28 mouse cellular contexts compared by ENCODE assay signal in the genomic region with DNA sequence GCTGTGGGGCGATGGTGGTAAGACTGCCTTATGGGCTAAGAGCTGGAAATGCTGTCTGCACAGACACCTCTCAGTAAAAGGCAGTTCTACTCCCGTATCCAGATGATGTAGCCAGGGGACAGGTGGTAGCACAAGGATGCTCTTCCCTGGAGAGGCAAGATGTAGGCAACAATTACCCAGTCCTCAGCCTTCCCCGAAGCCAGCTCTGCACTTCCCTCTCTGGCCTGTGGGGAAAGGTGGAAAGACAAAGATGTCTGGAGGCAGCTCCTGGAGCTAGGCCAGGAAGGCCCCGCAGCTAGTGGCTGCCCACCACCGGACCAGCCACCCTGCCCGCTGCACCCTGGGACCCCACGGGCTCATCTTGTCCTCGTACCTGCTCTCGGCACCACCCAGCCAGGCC.
DNase-seq lines count a peak whose midpoint lies in the region; ATAC-seq and TF ChIP-seq lines count a peak whose summit lies in the region.
"Had no signal": no experiment of that assay in that cellular context is flagged by ENCODE, and none has a peak within 500 bp of the region (broad histone marks: within the 10 kb centered on the region; RNA-seq: fewer than 3 reads in every experiment).

No protein-coding gene starts in this region.

- H3K27ac ChIP-seq in left cerebral cortex, adult 2 months: no peak overlapping the region; the same call in 1 of the 2 replicates
- no peak overlapping the region for H3K27ac ChIP-seq in ES-E14 (ENCODE audit: insufficient read depth, low read depth, low read length, poor library complexity, severe bottlenecking)
- H3K27ac ChIP-seq: heart, embryonic 13.5 days; hindbrain, embryonic 15.5 days; limb, embryonic 10.5 days; limb, embryonic 15.5 days; liver, embryonic 13.5 days had no signal

- peak; percentile 36 for TF ChIP-seq CTCF in left cerebral cortex, adult 2 months (IDR thresholded peaks at IDR 0.05)

- no peak overlapping the region for H3K4me3 ChIP-seq in left cerebral cortex, adult 2 months
- 0 out of 4 replicates have a peak overlapping the region, but pooled peaks of 1 of the 2 experiments have one; percentile 14 for H3K4me3 ChIP-seq in ES-E14 (ENCODE audit: insufficient read depth in 1 of 2, low read depth in 1 of 2, low read length in 2 of 2, poor library complexity in 1 of 2, severe bottlenecking in 1 of 2)
- H3K4me3 ChIP-seq: heart, embryonic 13.5 days; hindbrain, embryonic 15.5 days; limb, embryonic 10.5 days; limb, embryonic 15.5 days; liver, embryonic 13.5 days had no signal

- no peak for DNase-seq in frontal cortex, adult 2 months (ENCODE audit: extremely low spot score in 1 of 2, low spot score in 1 of 2)
- DNase-seq in left cerebral cortex, adult 2 months (ENCODE audit: extremely low spot score in 1 of 2, low spot score in 2 of 2): no peak
- no peak for DNase-seq in left cerebral cortex, postnatal 25 days (ENCODE audit: low spot score in 2 of 2)
- DNase-seq in ES-E14 (ENCODE audit: low read depth, low spot score): peak; percentile 15
- DNase-seq in brain, adult 2 months (ENCODE audit: low read depth, low spot score): peak; percentile 49
- DNase-seq in cerebellum, adult 9-11 months: no peak
- DNase-seq: adrenal gland, adult 2 months; adrenal gland, postnatal 36 days; cerebellum, adult 8-10 months; cerebellum, postnatal 36 days; heart, postnatal 10 days; kidney, adult 8-10 months; kidney, postnatal 10 days; layer of hippocampus, adult 9-11 months; liver, embryonic 13.5 days; lung, adult 18-20 months; lung, postnatal 10 days; midbrain, embryonic 14.5 days; right cerebral cortex, adult 18-20 months; spleen, adult 18-20 months; thymus, postnatal 25 days had no signal

- intact Hi-C loops in left cerebral cortex, adult 2 months (cut with DNase I): no loop called here
- intact Hi-C loops in left cerebral cortex, postnatal 25 days (cut with DNase I): no loop called here

- H3K9me3 ChIP-seq in ES-E14 (ENCODE audit: control insufficient read depth, insufficient read depth, low read depth, low read length): no peaks in the 10 kb centered on the region
- H3K9me3 ChIP-seq: G1E; heart, embryonic 13.5 days; hindbrain, embryonic 15.5 days; limb, embryonic 10.5 days; limb, embryonic 15.5 days; liver, embryonic 13.5 days had no signal

- in situ Hi-C loops in ES-E14 (cut with MboI; ENCODE audit: low sequenced_read_pairs in 2 of 2, unreplicated experiment in 2 of 2): no loop called here

- no peaks in the 10 kb centered on the region for H3K36me3 ChIP-seq in ES-E14 (ENCODE audit: control insufficient read depth, insufficient read depth, low read length, poor library complexity, severe bottlenecking)
- H3K36me3 ChIP-seq: G1E; limb, embryonic 10.5 days; limb, embryonic 15.5 days; liver, embryonic 13.5 days had no signal

- H3K4me1 ChIP-seq in ES-E14 (ENCODE audit: control insufficient read depth in 2 of 2, insufficient read depth in 2 of 2, low read length in 2 of 2, poor library complexity in 1 of 2): no peaks in the 10 kb centered on the region
- H3K4me1 ChIP-seq: hindbrain, embryonic 15.5 days; limb, embryonic 10.5 days; limb, embryonic 15.5 days; liver, embryonic 13.5 days had no signal

- no peak overlapping the region for H3K9ac ChIP-seq in ES-E14 (ENCODE audit: insufficient read depth, low read depth, low read length, poor library complexity, severe bottlenecking)
- H3K9ac ChIP-seq: heart, embryonic 13.5 days; hindbrain, embryonic 15.5 days; limb, embryonic 15.5 days; liver, embryonic 13.5 days had no signal

- ATAC-seq in frontal cortex, adult (ENCODE audit: low TSS enrichment): peak; percentile 51
- ATAC-seq: CD4-positive, CD25-positive, alpha-beta regulatory T cell, adult 4 months had no signal

TF ChIP-seq in ES-E14, 5 proteins besides CTCF, POLR2A, EP300 and RAD21:
- TF ChIP-seq ZC3H11A (IDR thresholded peaks at IDR 0.05; ENCODE audit: borderline replicate concordance, low read depth, low read length) (no peak), ZNF384 (IDR thresholded peaks at IDR 0.05; ENCODE audit: low read depth, low read length) (no peak)

Comparison
In these comparisons a context has a peak if more than half of its experiments do, and no peak if none do; other contexts are left out.
1. DNase-seq: peak in ES-E14 (single experiment) and brain, adult 2 months (single experiment); none in frontal cortex, adult 2 months (0 of 2), left cerebral cortex, adult 2 months (0 of 2), left cerebral cortex, postnatal 25 days (0 of 2) and cerebellum, adult 9-11 months (single experiment).